Mouse (Mus musculus) v-Abl transformed pro-B cells (cell line): ENCODE results near the gene Palmd.

Experiments
- in situ Hi-C, 2 experiments: fragments of 400-800 bp; cut with MboI; formaldehyde crosslinking; loops; one replicate each; pipeline ENCODE4 v1.15.1; 2025; ENCODE audit not compliant: unreplicated experiment in 2 of 2

The Palmd gene

GRCm38 (mm10) chr3:116961354-116962142 is 7.2 kb downstream of the Palmd start:
- in situ Hi-C loops: no loop called here

GRCm38 (mm10) chr3:116960414-116960813 is 8.4 kb downstream of the Palmd start:
- in situ Hi-C loops: no loop called here

GRCm38 (mm10) chr3:116955061-116955460 is 13.7 kb downstream of the Palmd start:
- in situ Hi-C loops: no loop called here

GRCm38 (mm10) chr3:116953366-116953765 is 15.4 kb downstream of the Palmd start:
- in situ Hi-C loops: no loop called here

GRCm38 (mm10) chr3:116952242-116952899 is 16.4 kb downstream of the Palmd start:
- in situ Hi-C loops: no loop called here

GRCm38 (mm10) chr3:116951489-116951888 is 17.3 kb downstream of the Palmd start:
- in situ Hi-C loops: no loop called here

- in situ Hi-C loops: no loop called here
These were observed 18.1 kb downstream of the Palmd start for GRCm38 (mm10) chr3:116950665-116951115.

- in situ Hi-C loops: no loop called here
These were observed 22.3 kb downstream of the Palmd start for GRCm38 (mm10) chr3:116946476-116946875.

- in situ Hi-C loops: no loop called here
These were observed 25.4 kb downstream of the Palmd start for GRCm38 (mm10) chr3:116943422-116943821.

- in situ Hi-C loops: no loop called here
These were observed 26.0 kb downstream of the Palmd start for GRCm38 (mm10) chr3:116942751-116943150.

- in situ Hi-C loops: no loop called here
These were observed 27.1 kb downstream of the Palmd start for GRCm38 (mm10) chr3:116941559-116942117.

- in situ Hi-C loops: no loop called here
These were observed 27.8 kb downstream of the Palmd start for GRCm38 (mm10) chr3:116940804-116941558.

GRCm38 (mm10) chr3:116936934-116937691 is 31.7 kb downstream of the Palmd start:
- in situ Hi-C loops: no loop called here

- in situ Hi-C loops: no loop called here
These were observed 35.6 kb downstream of the Palmd start for GRCm38 (mm10) chr3:116933158-116933557.

- in situ Hi-C loops: no loop called here
These were observed 39.8 kb downstream of the Palmd start for GRCm38 (mm10) chr3:116928994-116929393.

GRCm38 (mm10) chr3:116923042-116923441 is 45.7 kb downstream of the Palmd start:
- in situ Hi-C loops: no loop called here

GRCm38 (mm10) chr3:116921535-116921934 is 47.3 kb downstream of the Palmd start:
- in situ Hi-C loops: no loop called here

GRCm38 (mm10) chr3:116917016-116917415 is 51.8 kb downstream of the Palmd start:
- in situ Hi-C loops: no loop called here

GRCm38 (mm10) chr3:116914931-116915330 is 53.9 kb downstream of the Palmd start:
- in situ Hi-C loops: no loop called here

GRCm38 (mm10) chr3:116914374-116914773 is 54.4 kb downstream of the Palmd start:
- in situ Hi-C loops: no loop called here
